Mouse (Mus musculus) small intestine, adult 2 months (tissue): ENCODE data around the gene Ugcg. TPM values are rescaled to one million over a fixed set of nuclear protein-coding genes. Genes with fewer than 3 reads are reported as not detected.

Experiments used
- H3K27ac ChIP-seq: fragments of 200-500 bp; 2 replicates; pipeline ENCODE4 v1.5.1; 2012; ENCODE audit warnings: low read depth, low read length, control low read depth, inconsistent platforms; ENCODE audit not compliant: insufficient read depth
- H3K27me3 ChIP-seq: fragments of 200-500 bp; 2 replicates; pipeline ENCODE4 v1.6.1; 2012; ENCODE audit warnings: mild to moderate bottlenecking, moderate library complexity, low read length, inconsistent platforms; ENCODE audit not compliant: control insufficient read depth, insufficient read depth
- H3K36me3 ChIP-seq: fragments of 200-500 bp; 2 replicates; pipeline ENCODE4 v1.6.1; 2012; ENCODE audit warnings: mild to moderate bottlenecking, low read length, control low read depth, inconsistent platforms; ENCODE audit not compliant: control insufficient read depth, insufficient read depth
- H3K4me1 ChIP-seq: fragments of 200-500 bp; 2 replicates; pipeline ENCODE4 v1.6.1; 2012; ENCODE audit warnings: low read length, inconsistent platforms, mixed read lengths; ENCODE audit not compliant: control insufficient read depth, insufficient read depth, insufficient read length
- H3K4me3 ChIP-seq: fragments of 200-500 bp; 2 replicates; pipeline ENCODE4 v1.5.1; 2012; ENCODE audit warnings: low read depth, mild to moderate bottlenecking, control low read depth, inconsistent platforms, low read length, moderate library complexity
- CTCF ChIP-seq: fragments of 200-500 bp; IDR thresholded peaks from 2 replicates; pipeline ENCODE4 v1.5.1; 2012; ENCODE audit warnings: low read depth, mild to moderate bottlenecking, control low read depth, inconsistent platforms, low read length, moderate library complexity, mixed read lengths; ENCODE audit not compliant: insufficient replicate concordance, insufficient read length; ENCODE audit errors: extremely low read depth
- POLR2A ChIP-seq: fragments of 200-500 bp; IDR thresholded peaks from 2 replicates; pipeline ENCODE4 v1.6.1; 2012; ENCODE audit warnings: low read depth, mild to moderate bottlenecking, control low read depth, inconsistent platforms, low read length, moderate library complexity
- WGBS: fragments of 180-500 bp; shearing (Covaris S2); methylation state at CpG from one replicate; pipeline ENCODE4 v1.1.7; 2018; 5-methylcytosine and 5-hydroxymethylcytosine counted together
- polyA plus RNA-seq: library from polyadenylated mRNA; depleted of rRNA; stranded (reverse); fragments of >200 nt; gene quantifications from 2 replicates; pipeline ENCODE4 v1.2.3, GENCODE M21; 2012

Gene Ugcg
- polyA plus RNA-seq, 1 experiment: 109 TPM

DNA sequence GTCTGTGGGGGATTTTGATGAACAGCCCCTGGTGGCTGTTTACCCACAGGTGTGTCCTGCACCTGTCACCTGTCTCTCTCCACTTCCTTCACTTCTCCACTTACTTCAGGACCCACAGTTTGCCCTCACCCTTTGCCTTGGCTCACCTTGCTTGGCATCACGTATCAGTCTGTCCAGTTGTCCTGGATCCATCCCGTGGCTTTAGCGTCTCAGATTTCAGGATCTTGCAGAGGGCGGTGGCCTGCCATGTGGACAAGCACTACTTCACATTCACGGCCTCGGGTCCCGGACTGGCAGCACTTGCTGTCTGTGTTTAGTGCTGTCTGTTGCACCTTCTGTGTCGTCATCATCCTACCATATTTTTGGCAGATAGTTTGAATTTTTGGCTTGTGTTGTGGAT lies 10.7 kb downstream of the Ugcg start:
- peak overlapping the region; percentile 4 for H3K4me3 ChIP-seq
- H3K36me3 ChIP-seq: no peaks in the 10 kb centered on the region
- H3K27ac ChIP-seq: no peak overlapping the region
- peaks cover 31% of the 10 kb centered on the region for H3K4me1 ChIP-seq
- 45% methylated on average over 8 of the region's 8 CpGs for WGBS
- TF ChIP-seq POLR2A (no peak), CTCF (no peak)
- no peaks in the 10 kb centered on the region for H3K27me3 ChIP-seq

- Histone ChIP-seq H3K36me3 (no peaks in the 10 kb centered on the region), H3K4me1 (peaks cover 29% of the 10 kb centered on the region), H3K27ac (no peak overlapping the region), H3K27me3 (no peaks in the 10 kb centered on the region), H3K4me3 (no peak overlapping the region)
- WGBS: 70% methylated on average over 3 of the region's 3 CpGs
- TF ChIP-seq CTCF (no peak), POLR2A (no peak)
These were observed 11.6 kb downstream of the Ugcg start for GRCm38 (mm10) chr4:59200636-59201035.

DNA sequence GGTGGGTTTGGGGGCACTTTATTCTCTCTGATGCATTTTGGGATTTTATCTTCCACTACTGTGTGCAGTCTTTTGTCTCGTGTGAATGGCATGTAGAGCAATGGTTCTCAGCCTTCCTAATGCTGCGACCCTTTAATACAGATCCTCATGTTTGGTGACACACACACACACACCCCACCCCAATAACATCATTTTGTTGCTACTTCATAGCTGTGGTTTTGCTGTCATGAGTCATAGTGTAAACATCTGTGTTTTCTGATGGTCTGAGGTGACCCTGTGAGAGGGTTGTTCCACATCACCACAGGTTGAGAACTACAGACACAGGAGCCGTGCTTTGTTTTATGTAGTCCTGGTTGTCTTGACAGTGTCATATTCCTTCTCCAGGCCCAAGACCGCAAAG lies 15.6 kb downstream of the Ugcg start:
- Histone ChIP-seq H3K36me3 (peaks cover 16% of the 10 kb centered on the region), H3K4me3 (no peak overlapping the region), H3K4me1 (peaks cover 22% of the 10 kb centered on the region), H3K27me3 (no peaks in the 10 kb centered on the region), H3K27ac (0 out of 2 replicates have a peak overlapping the region, but pooled peaks have one; percentile 6)
- 60% methylated on average over 4 of the region's 4 CpGs for WGBS
- TF ChIP-seq CTCF (no peak), POLR2A (no peak)

DNA sequence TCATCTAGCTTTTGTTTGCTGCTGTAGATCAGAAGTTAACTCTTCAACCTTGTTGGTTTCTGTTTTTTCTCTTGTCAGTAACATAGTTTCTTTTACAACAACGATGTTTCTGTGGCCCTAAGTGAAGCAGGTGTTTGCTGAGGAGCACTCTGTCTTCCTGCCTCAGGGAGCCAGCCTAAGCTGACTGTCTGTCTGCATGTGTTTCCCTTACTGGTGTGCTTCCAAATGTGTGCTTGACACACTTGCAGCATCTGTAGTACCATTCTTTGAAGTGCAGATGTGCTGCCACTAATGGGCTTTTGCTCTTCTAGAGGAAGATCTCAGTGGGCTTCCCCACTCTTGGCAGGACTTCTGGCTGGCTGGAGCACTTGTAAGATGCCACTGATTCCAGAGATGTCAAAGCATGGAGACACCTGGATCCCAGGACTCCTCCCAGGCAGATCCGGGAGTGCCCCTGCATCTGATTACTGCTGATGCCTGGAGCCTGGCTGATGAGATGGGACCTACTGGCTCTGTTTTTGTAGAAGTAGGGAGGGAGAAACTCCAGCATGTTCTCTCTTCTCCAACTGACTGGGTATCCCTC lies 16.8 kb downstream of the Ugcg start:
- no peak for TF ChIP-seq POLR2A
- no peak for TF ChIP-seq CTCF

GRCm38 (mm10) chr4:59206600-59206999 lies 17.5 kb downstream of the Ugcg start:
- H3K36me3 ChIP-seq: peaks cover 27% of the 10 kb centered on the region
- no peaks in the 10 kb centered on the region for H3K27me3 ChIP-seq
- peaks cover 10% of the 10 kb centered on the region for H3K4me1 ChIP-seq
- WGBS: 78% methylated on average over 4 of the region's 4 CpGs
- no peak overlapping the region for H3K27ac ChIP-seq
- H3K4me3 ChIP-seq: no peak overlapping the region
- TF ChIP-seq CTCF (no peak), POLR2A (no peak)

More for the DNA sequence above, 16.8 kb downstream of the Ugcg start:
- Histone ChIP-seq H3K36me3 (peaks cover 23% of the 10 kb centered on the region), H3K27me3 (no peaks in the 10 kb centered on the region), H3K4me3 (no peak overlapping the region), H3K4me1 (peaks cover 15% of the 10 kb centered on the region), H3K27ac (no peak overlapping the region)
- WGBS: 25% methylated on average over 2 of the region's 2 CpGs

GRCm38 (mm10) chr4:59208607-59209006 lies 19.6 kb downstream of the Ugcg start:
- Histone ChIP-seq H3K4me3 (no peak overlapping the region), H3K27me3 (no peaks in the 10 kb centered on the region), H3K27ac (no peak overlapping the region), H3K4me1 (peaks cover 10% of the 10 kb centered on the region), H3K36me3 (peaks cover 36% of the 10 kb centered on the region)
- TF ChIP-seq CTCF (no peak), POLR2A (no peak)
- 92% methylated on average over 4 of the region's 4 CpGs for WGBS

DNA sequence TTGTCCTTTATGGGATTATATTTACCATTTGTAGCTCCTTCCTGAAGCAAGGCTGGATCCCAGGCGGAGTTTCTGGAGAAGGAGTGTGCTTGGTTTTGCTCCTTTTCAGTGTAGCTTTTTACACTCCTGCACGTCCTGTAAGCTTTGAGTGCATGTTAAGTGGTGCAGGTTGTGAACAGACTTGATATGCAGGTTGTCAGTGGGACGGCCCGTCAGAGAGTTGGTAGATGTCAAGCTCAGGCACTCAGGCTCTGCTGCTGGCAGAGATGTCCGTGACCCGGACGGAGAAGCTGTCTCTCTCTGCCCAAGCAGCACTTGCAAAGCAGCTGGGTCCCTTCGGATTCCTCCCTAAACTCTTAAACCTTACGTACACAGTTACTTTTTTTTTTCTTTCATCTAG lies 22.1 kb downstream of the Ugcg start:
- Histone ChIP-seq H3K27ac (no peak overlapping the region), H3K36me3 (peaks cover 56% of the 10 kb centered on the region), H3K4me1 (peaks cover 6% of the 10 kb centered on the region), H3K27me3 (no peaks in the 10 kb centered on the region), H3K4me3 (no peak overlapping the region)
- no peak for TF ChIP-seq CTCF
- no peak for TF ChIP-seq POLR2A
- WGBS: 93% methylated on average over 9 of the region's 9 CpGs

DNA sequence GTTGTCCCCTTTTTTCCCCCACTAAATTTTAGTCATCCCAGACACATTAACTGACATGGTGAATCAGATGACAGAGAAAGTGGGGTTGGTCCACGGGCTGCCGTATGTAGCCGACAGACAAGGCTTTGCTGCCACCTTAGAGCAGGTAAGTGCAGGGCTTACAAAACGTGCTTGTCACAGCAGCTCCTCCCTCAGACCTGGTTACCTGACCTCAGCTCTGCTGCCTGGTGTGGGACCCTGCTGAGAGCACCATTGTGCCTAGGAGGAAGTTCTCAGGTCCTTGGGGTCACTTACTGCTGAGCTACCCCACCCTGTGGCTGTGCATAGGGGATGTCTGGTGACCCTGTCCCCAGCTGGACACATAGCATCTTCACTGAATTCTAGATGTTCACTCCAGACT lies 24.8 kb downstream of the Ugcg start:
- no peak overlapping the region for H3K27ac ChIP-seq
- no peaks in the 10 kb centered on the region for H3K27me3 ChIP-seq
- H3K36me3 ChIP-seq: peaks cover 63% of the 10 kb centered on the region
- no peak overlapping the region for H3K4me3 ChIP-seq
- no peak for TF ChIP-seq POLR2A
- TF ChIP-seq CTCF: no peak
- peaks cover 5% of the 10 kb centered on the region for H3K4me1 ChIP-seq
- 88% methylated on average over 4 of the region's 4 CpGs for WGBS
